Mouse (Mus musculus) cerebellum, postnatal 10 days (tissue): ENCODE measurements around the gene Tedc1.
"Not testable (repeated sequence)": the region's sequence is repeated elsewhere in the genome, so short reads cannot be mapped to it uniquely, and the experiment has no call there.

ENCODE experiments used
- DNase-seq, 2 experiments: peaks; one replicate each; pipeline ENCODE4 v3.0.0; 2021; ENCODE audit warnings: mixed read lengths in 2 of 2

Tedc1 gene

DNA sequence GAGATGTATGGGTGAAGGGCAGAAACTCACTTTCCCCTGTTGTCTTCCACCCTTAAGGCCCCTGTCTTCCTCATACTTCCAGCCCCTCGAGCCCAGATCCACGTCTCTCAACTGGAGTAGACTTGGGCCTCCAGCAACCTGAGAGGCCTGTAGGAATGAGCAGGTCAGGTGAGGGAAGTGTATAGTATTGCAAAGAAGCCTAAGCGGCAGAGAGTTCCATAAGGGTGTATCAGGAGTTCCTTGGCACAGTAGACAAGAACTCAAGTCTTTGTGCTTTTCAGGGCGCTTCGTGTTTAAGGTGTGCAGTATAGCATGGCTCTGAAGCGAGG is 1.5 kb upstream of the Tedc1 start:
- DNase-seq: no peak

GRCm38 (mm10) chr12:113155076-113155771 is 997 bp upstream of the Tedc1 start:
- peak; percentile 70 to 72 for DNase-seq

GRCm38 (mm10) chr12:113156540-113156929 is 314 bp downstream of the Tedc1 start:
- DNase-seq: no peak

DNA sequence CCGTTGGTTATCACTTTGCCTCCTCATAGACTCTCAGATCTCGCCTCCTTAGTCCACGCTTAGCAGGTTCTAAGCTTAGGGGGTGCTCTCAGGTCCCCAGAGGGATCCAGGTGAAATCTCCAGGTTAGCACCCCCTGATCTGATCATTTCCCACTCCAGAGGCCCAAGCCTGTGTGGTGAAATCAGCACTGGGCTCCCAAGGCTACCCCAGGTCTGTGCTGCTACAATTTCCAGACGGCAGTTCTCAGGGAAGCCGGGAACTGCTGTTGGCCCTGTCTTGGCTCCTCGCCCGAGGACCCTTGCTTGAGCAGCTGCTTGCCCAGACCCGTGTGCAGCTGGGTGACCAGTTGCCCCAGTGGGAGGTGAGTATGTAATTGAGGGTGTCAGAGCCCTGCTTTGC is 781 bp downstream of the Tedc1 start:
- DNase-seq: peak; percentile 59 to 64

GRCm38 (mm10) chr12:113157521-113157920 is 1.3 kb downstream of the Tedc1 start:
- no peak for DNase-seq

- no peak for DNase-seq
Measured at GRCm38 (mm10) chr12:113157971-113158370, 1.8 kb downstream of the Tedc1 start.

DNA sequence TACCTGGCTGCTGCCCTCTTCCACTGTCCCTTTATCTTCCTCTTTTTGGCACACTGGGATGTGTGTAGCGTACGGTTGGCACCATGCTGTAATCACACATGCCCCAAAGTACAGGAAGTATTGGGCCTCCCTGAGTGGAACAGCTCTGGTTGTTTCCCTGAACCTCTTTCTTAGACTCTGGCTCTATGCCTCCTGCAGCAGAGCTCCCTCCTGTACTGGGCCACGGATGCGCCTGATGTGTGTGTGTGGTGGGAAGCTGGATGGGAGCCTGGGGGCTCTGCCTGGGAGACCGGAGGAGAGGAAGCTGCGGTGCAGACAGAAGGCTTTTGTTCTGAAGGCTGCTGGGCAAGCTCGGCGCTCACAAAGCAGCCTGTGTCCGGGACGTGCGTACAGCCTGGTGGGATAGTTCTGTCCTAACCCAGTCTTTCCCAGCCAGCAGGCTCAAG is 7.4 kb downstream of the Tedc1 start:
- peak; percentile 46 to 63 for DNase-seq

GRCm38 (mm10) chr12:113168031-113168536 is 11.9 kb downstream of the Tedc1 start:
- DNase-seq: no peak

DNA sequence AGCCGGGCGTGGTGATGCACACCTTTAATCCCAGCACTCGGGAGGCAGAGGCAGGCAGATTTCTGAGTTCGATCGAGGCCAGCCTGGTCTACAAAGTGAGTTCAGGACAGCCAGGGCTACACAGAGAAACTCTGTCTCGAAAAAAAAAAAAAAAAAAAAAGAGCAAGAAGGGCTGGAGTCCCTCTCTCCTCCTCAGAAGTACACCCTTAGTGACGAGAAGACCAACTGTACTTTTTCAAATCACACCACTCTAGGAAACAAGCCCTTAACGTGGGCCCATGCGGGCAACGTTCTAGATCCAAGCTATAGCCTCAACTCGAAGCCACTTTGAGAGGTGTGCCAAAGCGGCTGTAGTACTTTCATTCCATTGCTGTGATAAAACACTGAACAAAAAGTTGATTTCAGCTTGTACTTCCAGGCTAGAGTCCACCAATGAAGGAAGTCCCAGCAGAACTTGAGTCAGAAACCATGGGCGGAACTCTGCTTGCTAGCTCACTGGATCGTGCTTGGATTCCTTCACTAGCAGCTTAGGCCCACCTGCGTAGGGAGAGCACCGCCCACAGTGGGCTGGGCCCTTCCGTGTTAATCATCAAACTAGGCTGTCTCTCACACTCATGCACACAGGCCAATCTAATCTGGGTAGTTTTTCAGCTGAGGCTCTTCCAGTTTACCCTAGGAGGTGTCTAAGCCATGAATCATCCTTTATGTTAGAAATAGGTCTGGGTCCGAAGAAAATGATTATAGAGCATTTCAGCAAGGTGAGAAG is 20.9 kb downstream of the Tedc1 start:
- DNase-seq: no peak

DNA sequence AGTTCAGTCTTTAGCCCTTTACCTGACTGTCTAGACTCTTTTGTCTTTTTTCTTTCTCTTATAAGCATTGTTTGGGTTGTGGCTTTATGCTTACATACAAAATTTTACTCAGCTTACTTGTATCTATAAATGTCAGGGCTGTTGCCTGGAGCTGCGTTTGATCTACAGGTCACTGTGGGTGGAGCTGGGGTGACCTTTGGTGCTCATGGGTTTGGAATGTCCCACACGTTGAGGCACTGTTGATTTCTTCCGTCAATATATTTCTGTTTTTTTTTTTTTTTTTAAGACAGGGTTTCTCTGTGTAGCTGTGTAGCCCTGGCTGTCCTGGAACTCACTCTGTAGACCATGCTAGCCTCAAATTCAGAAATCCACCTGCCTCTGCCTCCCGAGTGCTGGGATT is 24.8 kb downstream of the Tedc1 start:
- DNase-seq: no peak

GRCm38 (mm10) chr12:113184945-113185344 is 28.7 kb downstream of the Tedc1 start:
- DNase-seq: no peak

GRCm38 (mm10) chr12:113185442-113186291 is 29.4 kb downstream of the Tedc1 start, which contains the start of gene Tmem121:
Gene Tmem121 (plus strand): TSS chr12:113185930.
- DNase-seq: peak; percentile 82 to 86

- DNase-seq: peak; percentile 59 to 69
Measured at GRCm38 (mm10) chr12:113186326-113187010, 30.2 kb downstream of the Tedc1 start.

GRCm38 (mm10) chr12:113187011-113187375 is 30.8 kb downstream of the Tedc1 start:
- peak; percentile 47 to 52 for DNase-seq

DNA sequence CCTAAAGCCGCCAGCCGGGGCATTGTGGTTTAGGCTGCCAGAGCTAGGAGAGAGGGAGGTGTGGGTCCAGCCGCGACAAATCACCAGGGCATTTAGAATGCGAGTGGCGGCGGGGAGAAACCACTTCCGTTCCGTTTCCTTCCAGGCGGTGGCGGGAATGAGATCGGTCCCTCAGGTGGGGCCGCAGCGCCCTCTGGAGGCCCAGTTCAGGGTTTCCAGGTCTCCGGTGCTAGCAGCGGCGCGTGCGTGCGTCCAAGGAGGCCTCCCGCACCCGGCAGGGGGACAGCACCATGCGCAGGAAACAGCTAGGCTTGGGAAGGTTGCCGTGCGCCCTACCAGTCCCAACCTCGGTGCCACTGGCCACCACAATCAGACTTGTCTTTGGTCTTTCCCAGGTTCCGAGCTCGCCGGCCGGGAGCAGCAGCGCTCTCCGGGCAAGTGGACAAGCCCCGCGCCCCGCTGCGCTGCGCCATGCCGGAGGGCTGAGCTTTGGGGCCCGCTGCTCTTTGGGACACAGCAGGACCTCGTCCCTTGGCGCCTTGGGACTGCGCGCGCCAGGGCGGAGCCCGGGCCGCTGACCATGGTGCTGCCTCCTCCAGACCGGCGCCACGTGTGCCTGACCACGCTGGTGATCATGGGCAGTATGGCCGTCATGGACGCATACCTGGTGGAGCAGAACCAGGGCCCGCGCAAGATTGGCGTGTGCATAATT is 31.5 kb downstream of the Tedc1 start:
- peak; percentile 97 to 98 for DNase-seq

- peak; percentile 26 to 32 for DNase-seq
Measured at GRCm38 (mm10) chr12:113188349-113189055, 32.3 kb downstream of the Tedc1 start.

GRCm38 (mm10) chr12:113193423-113193822 is 37.2 kb downstream of the Tedc1 start:
- DNase-seq: no peak

DNA sequence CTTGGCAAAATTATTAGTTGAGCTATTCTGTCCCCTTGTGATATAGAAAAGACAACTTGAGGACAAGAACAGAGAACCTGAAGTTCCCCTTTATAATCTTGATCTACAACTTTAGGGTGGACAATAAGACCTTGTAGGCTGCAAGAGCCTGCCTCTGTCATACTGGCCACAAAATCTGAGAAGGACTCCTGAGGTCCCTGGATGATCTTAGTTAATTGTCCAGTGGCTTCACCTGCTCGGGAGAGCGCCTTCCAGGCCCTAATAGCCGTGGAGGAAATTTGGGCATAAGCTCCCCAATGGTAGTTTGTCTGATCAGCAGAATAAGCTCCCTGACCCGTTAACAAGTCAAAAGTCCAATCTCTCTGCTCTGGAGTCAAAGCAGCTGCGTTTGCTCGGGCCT is 42.9 kb downstream of the Tedc1 start:
- DNase-seq: not testable (repeated sequence)

- DNase-seq: peak; percentile 89 to 91
Measured at GRCm38 (mm10) chr12:113201301-113201700, 45.1 kb downstream of the Tedc1 start.

GRCm38 (mm10) chr12:113202008-113202407 is 45.8 kb downstream of the Tedc1 start:
- peak; percentile 36 to 55 for DNase-seq

DNA sequence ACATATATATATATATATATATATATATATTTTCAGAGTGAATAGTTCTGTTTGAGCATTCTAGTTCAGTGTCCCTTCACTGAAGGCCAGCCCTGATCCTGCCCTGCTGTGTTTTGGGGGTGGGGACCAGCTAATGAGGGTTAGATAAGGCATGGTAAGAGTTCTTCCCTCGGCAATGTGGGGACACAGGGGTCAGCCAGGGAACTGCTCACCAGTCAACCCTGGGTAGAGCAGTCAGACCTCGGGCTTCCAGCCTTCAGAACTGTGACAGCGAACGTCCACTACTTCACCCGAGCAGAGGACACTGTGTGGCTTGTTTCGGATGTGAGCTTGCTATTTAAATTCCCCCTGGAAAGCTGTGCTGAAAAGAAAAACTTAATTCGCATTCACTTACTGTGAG is 47.3 kb downstream of the Tedc1 start:
- no peak for DNase-seq
